Mouse (Mus musculus) small intestine, adult 2 months (tissue): ENCODE results near the gene Ablim2.

Experiments
- CTCF ChIP-seq: fragments of 200-500 bp; IDR thresholded peaks from 2 replicates; pipeline ENCODE4 v1.5.1; 2012; ENCODE audit warnings: low read depth, mild to moderate bottlenecking, control low read depth, inconsistent platforms, low read length, moderate library complexity, mixed read lengths; ENCODE audit not compliant: insufficient replicate concordance, insufficient read length; ENCODE audit errors: extremely low read depth
- POLR2A ChIP-seq: fragments of 200-500 bp; IDR thresholded peaks from 2 replicates; pipeline ENCODE4 v1.6.1; 2012; ENCODE audit warnings: low read depth, mild to moderate bottlenecking, control low read depth, inconsistent platforms, low read length, moderate library complexity

DNA sequence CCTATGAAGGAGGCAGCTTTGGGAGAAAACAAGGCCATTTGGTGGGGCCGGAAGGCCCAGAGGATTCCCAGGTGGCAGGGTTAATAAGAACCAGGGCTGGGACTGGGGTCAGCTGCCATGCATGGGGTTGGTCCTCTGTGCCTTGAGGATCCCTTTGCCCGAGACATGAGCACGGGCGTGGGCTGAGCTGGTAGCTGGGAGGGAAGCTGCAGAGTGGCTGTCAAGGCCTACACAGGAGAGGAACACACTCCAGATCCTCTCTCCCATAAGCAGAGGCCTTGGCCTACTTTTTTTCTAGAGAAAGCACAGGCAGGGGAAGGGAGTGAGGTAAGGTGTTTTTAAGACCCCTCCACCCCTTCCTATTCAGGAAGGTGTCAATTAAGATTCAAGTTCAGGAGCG lies 65.0 kb downstream of the Ablim2 start:
- TF ChIP-seq POLR2A (no peak), CTCF (no peak)
